Mouse (Mus musculus) neural tube, embryonic 13.5 days (tissue): ENCODE data around the gene Chn1. TPM values are rescaled to one million over a fixed set of nuclear protein-coding genes. Genes with fewer than 3 reads are reported as not detected.
"Not testable (repeated sequence)": the region's sequence is repeated elsewhere in the genome, so short reads cannot be mapped to it uniquely, and the experiment has no call there.

Experiments used
- ATAC-seq: fragments of 200-750 bp; cut with Nextera tagmentation; 2 replicates; pipeline ENCODE4 v1.8.0; 2017; ENCODE audit warnings: low read depth, mild to moderate bottlenecking, moderate TSS enrichment, moderate library complexity
- H3K27ac ChIP-seq: fragments of 300-500 bp; sonication (generic); replicated peaks from 2 replicates; pipeline ENCODE4 v1.5.1; 2015; ENCODE audit warnings: moderate library complexity, mild to moderate bottlenecking, inconsistent platforms
- H3K27me3 ChIP-seq: fragments of 300-500 bp; sonication (generic); 2 replicates; pipeline ENCODE4 v1.6.1; 2015; ENCODE audit warnings: mild to moderate bottlenecking, inconsistent platforms
- H3K36me3 ChIP-seq: fragments of 300-500 bp; sonication (generic); 2 replicates; pipeline ENCODE4 v1.6.1; 2015; ENCODE audit warnings: mild to moderate bottlenecking, inconsistent platforms
- H3K4me1 ChIP-seq: fragments of 300-500 bp; sonication (generic); replicated peaks from 2 replicates; pipeline ENCODE4 v1.6.1; 2015; ENCODE audit warnings: inconsistent platforms
- H3K4me2 ChIP-seq: fragments of 300-500 bp; sonication (generic); 2 replicates; pipeline ENCODE4 v1.6.1; 2015; ENCODE audit warnings: inconsistent platforms, mild to moderate bottlenecking, moderate library complexity
- H3K4me3 ChIP-seq: fragments of 300-500 bp; sonication (generic); 2 replicates; pipeline ENCODE4 v1.5.1; 2015; ENCODE audit warnings: mild to moderate bottlenecking, inconsistent platforms
- H3K9ac ChIP-seq: fragments of 300-500 bp; sonication (generic); 2 replicates; pipeline ENCODE4 v1.6.1; 2015; ENCODE audit warnings: moderate library complexity, mild to moderate bottlenecking, inconsistent platforms
- H3K9me3 ChIP-seq: fragments of 300-500 bp; sonication (generic); 2 replicates; pipeline ENCODE4 v1.6.1; 2016; ENCODE audit warnings: inconsistent platforms
- WGBS: fragments of 180-500 bp; shearing (Covaris S2); methylation state at CpG from one replicate; pipeline ENCODE4 v1.1.7; 2015; 5-methylcytosine and 5-hydroxymethylcytosine counted together
- polyA plus RNA-seq: library from polyadenylated mRNA; unstranded; fragments of >200 nt; fragmentation: Nextera tagmentation; extraction: Ambion mirVana; gene quantifications from 2 replicates; pipeline ENCODE4 v1.2.1, GENCODE M21; 2015

Chn1 gene
- polyA plus RNA-seq, result 114 and 122 TPM in 2 replicates

DNA sequence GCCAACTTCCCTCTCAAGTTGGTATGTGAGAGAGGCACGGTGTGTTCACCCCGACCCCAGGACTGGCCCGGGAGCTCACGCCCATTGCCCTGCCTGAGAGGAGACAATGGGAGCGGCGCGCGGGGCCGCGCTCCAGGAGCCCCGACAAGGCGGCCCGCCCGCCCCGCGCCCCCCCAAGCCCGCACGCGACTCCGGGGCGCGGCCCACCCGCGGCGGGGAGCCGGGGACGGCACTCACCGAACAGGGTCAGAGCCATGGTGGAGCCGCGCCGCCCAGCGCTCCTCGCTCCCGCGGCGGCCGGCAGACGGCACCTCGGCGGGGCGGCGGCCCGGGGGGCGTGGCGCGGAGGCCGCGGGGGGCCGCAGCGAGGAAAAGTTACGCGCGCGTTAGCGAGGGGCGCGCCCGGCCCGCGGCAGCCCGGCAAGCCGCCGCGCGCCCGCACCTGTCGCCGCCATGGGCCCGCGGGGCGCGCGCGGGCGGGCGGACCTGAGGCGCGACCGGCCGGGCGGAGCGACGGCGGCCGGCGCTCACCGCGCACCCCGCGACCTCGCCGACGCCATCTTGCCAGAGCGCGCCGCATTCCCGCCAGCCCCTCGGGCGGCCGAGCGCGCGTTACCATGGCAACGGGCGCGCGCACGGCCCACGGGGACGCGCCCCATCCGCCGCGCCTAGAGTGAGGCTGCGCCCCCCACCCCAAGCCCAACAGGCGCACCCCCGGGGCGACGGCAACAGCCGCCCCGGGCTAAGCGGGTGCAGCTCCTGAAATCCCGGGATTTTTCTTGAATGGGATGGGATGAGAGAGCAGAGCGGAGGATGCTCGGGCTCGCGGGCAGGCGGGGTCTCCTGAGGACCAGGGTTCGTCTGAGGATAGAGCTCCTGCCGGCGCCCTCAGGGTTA lies at the start of gene Chn1:
Gene Chn1, minus strand, starts transcription at position 561 of the 897 bp plus-strand sequence.
- Histone ChIP-seq H3K36me3 (no peaks in the 10 kb centered on the region), H3K27me3 (no peaks in the 10 kb centered on the region), H3K4me2 (peak within 1 kb of the TSS; percentile 62), H3K4me3 (peak within 1 kb of the TSS; percentile 79), H3K9ac (peak within 1 kb of the TSS; percentile 93), H3K4me1 (peaks cover 49% of the 10 kb centered on the region), H3K9me3 (no peaks in the 10 kb centered on the region), H3K27ac (peak within 1 kb of the TSS; percentile 94)
- under 1% methylated on average over 96 of the region's 131 CpGs for WGBS
- peak; percentile 95 for ATAC-seq

DNA sequence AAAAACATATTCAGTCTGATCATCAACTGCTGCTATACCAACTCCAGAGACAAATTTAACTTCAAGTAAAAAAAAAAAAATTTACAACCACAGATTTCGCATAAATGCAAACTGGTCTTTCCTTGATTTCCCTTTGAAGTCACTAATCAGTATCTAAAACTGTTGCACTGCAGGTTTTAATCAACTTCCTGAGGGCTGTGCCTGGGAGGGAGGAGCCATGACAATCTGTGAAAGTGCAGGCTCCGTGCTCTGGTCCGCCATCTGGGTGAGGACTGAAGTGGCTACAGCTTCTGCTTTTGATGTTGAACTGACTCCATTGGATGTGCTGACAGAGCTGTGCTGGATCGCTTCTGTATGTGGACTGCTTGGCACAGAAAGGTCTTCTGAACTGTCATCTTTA lies 43.6 kb upstream of the Chn1 start:
- Histone ChIP-seq H3K9ac (no peak overlapping the region), H3K4me2 (no peak overlapping the region), H3K9me3 (no peaks in the 10 kb centered on the region), H3K27ac (no peak overlapping the region), H3K27me3 (no peaks in the 10 kb centered on the region), H3K4me1 (0 out of 2 replicates have a peak, but pooled peaks cover 3% of the 10 kb centered on the region), H3K4me3 (no peak overlapping the region), H3K36me3 (peaks cover 34% of the 10 kb centered on the region)
- no peak for ATAC-seq
- WGBS, result 86% methylated on average over 4 of the region's 4 CpGs

- no peak overlapping the region for H3K4me2 ChIP-seq
- no peaks in the 10 kb centered on the region for H3K36me3 ChIP-seq
- 81% methylated on average over 8 of the region's 8 CpGs for WGBS
- H3K4me1 ChIP-seq, result no peaks in the 10 kb centered on the region
- no peaks in the 10 kb centered on the region for H3K27me3 ChIP-seq
- no peak for ATAC-seq
- H3K4me3 ChIP-seq, result no peak overlapping the region
- H3K9ac ChIP-seq, result no peak overlapping the region
- H3K27ac ChIP-seq, result no peak overlapping the region
- no peaks in the 10 kb centered on the region for H3K9me3 ChIP-seq
Measured at GRCm38 (mm10) chr2:73807609-73808008, 32.5 kb upstream of the Chn1 start.

- H3K9me3 ChIP-seq, H3K27ac ChIP-seq, H3K4me1 ChIP-seq, H3K27me3 ChIP-seq, H3K4me2 ChIP-seq, H3K9ac ChIP-seq, ATAC-seq, H3K36me3 ChIP-seq, H3K4me3 ChIP-seq: not testable (repeated sequence)
- 94% methylated on average over 9 of the region's 9 CpGs for WGBS
Measured at GRCm38 (mm10) chr2:73800127-73800526, 25.0 kb upstream of the Chn1 start.

DNA sequence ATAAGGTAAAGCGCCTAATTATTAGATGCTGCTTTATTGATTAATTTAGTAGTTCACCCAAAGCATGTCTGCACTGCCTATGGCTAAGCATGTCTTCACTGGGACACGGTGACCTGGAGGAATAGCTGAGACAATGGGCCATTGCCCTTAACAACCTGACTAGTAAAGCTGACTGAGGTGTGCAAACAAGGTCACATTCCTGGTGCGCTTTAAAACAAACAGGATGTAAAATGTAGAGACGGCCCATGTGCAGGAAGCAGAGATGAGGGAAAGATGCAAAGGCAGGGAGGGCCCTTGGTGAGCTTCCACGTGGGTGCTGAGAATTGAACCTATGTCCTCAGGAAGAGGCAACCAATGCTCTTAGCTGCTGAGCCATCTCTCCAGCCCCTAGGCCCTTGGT lies 23.6 kb upstream of the Chn1 start:
- WGBS, result 77% methylated on average over 5 of the region's 5 CpGs

DNA sequence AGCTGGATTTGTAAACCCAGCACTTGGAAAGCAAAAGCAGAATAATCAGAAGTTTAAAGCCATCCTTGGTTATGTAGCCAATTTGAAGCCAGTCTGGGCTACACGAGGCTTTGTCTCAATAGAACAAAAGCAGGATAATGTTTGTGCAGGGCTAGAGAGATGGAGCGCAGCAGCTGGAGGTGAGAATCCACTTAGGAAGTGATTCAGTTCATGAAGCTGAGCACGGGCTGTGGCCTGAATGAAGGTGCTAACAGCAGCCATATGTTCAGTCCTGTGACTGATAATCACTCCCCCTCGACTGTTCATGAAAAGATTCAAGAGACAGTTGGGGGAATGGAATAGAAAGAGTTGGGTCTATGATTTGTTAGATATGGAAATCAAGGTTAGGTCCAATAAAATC lies 23.0 kb upstream of the Chn1 start:
- no peaks in the 10 kb centered on the region for H3K9me3 ChIP-seq
- H3K27me3 ChIP-seq, result no peaks in the 10 kb centered on the region
- H3K36me3 ChIP-seq, result no peaks in the 10 kb centered on the region
- no peak overlapping the region for H3K4me2 ChIP-seq
- no peak overlapping the region for H3K27ac ChIP-seq
- ATAC-seq, result no peak
- H3K4me3 ChIP-seq, result no peak overlapping the region
- 59% methylated on average over 4 of the region's 4 CpGs for WGBS
- H3K9ac ChIP-seq, result no peak overlapping the region
- no peaks in the 10 kb centered on the region for H3K4me1 ChIP-seq

More for the DNA sequence above, 23.6 kb upstream of the Chn1 start:
- H3K4me1 ChIP-seq, result no peaks in the 10 kb centered on the region
- H3K27ac ChIP-seq, result no peak overlapping the region
- H3K9me3 ChIP-seq, result no peaks in the 10 kb centered on the region
- no peaks in the 10 kb centered on the region for H3K36me3 ChIP-seq
- H3K4me2 ChIP-seq, result no peak overlapping the region
- no peak overlapping the region for H3K9ac ChIP-seq
- no peaks in the 10 kb centered on the region for H3K27me3 ChIP-seq
- no peak overlapping the region for H3K4me3 ChIP-seq
- ATAC-seq, result no peak

GRCm38 (mm10) chr2:73791846-73792630 lies 16.9 kb upstream of the Chn1 start:
- no peak overlapping the region for H3K27ac ChIP-seq
- no peaks in the 10 kb centered on the region for H3K27me3 ChIP-seq
- H3K9ac ChIP-seq, result no peak overlapping the region
- ATAC-seq, result peak; percentile 72; the same call in 1 of the 2 replicates
- H3K4me2 ChIP-seq, result no peak overlapping the region
- H3K4me3 ChIP-seq, result no peak overlapping the region
- WGBS, result 59% methylated on average over 19 of the region's 19 CpGs
- H3K9me3 ChIP-seq, result no peaks in the 10 kb centered on the region
- H3K36me3 ChIP-seq, result no peaks in the 10 kb centered on the region
- H3K4me1 ChIP-seq, result 0 out of 2 replicates have a peak, but pooled peaks cover 3% of the 10 kb centered on the region

- ATAC-seq, result no peak
- H3K4me3 ChIP-seq, result no peak overlapping the region
- no peaks in the 10 kb centered on the region for H3K9me3 ChIP-seq
- no peaks in the 10 kb centered on the region for H3K27me3 ChIP-seq
- 0 out of 2 replicates have a peak, but pooled peaks cover 3% of the 10 kb centered on the region for H3K4me1 ChIP-seq
- no peak overlapping the region for H3K4me2 ChIP-seq
- H3K36me3 ChIP-seq, result no peaks in the 10 kb centered on the region
- H3K27ac ChIP-seq, result no peak overlapping the region
- H3K9ac ChIP-seq, result no peak overlapping the region
- 90% methylated on average over 2 of the region's 2 CpGs for WGBS
Measured at GRCm38 (mm10) chr2:73790332-73790731, 15.2 kb upstream of the Chn1 start.

- 80% methylated on average over 6 of the region's 6 CpGs for WGBS
- ATAC-seq, result no peak
- Histone ChIP-seq H3K27ac (no peak overlapping the region), H3K9me3 (no peaks in the 10 kb centered on the region), H3K4me2 (no peak overlapping the region), H3K4me1 (0 out of 2 replicates have a peak, but pooled peaks cover 3% of the 10 kb centered on the region), H3K36me3 (no peaks in the 10 kb centered on the region), H3K4me3 (no peak overlapping the region), H3K27me3 (no peaks in the 10 kb centered on the region), H3K9ac (no peak overlapping the region)
Measured at GRCm38 (mm10) chr2:73788395-73788794, 13.2 kb upstream of the Chn1 start.

- ATAC-seq, result no peak
- H3K4me3 ChIP-seq, result no peak overlapping the region
- H3K9ac ChIP-seq, result no peak overlapping the region
- no peaks in the 10 kb centered on the region for H3K36me3 ChIP-seq
- H3K9me3 ChIP-seq, result no peaks in the 10 kb centered on the region
- peaks cover 16% of the 10 kb centered on the region for H3K4me1 ChIP-seq
- no peak overlapping the region for H3K4me2 ChIP-seq
- 53% methylated on average over 9 of the region's 9 CpGs for WGBS
- no peak overlapping the region for H3K27ac ChIP-seq
- no peaks in the 10 kb centered on the region for H3K27me3 ChIP-seq
Measured at GRCm38 (mm10) chr2:73782371-73782905, 7.3 kb upstream of the Chn1 start.

- Histone ChIP-seq H3K4me2 (no peak overlapping the region), H3K36me3 (no peaks in the 10 kb centered on the region), H3K4me3 (no peak overlapping the region), H3K4me1 (peaks cover 23% of the 10 kb centered on the region), H3K27ac (no peak overlapping the region), H3K27me3 (no peaks in the 10 kb centered on the region), H3K9ac (no peak overlapping the region), H3K9me3 (no peaks in the 10 kb centered on the region)
- WGBS, result 86% methylated on average over 14 of the region's 14 CpGs
- no peak for ATAC-seq
Measured at GRCm38 (mm10) chr2:73780321-73781010, 5.3 kb upstream of the Chn1 start.
